Mouse (Mus musculus): Measurements from ENCODE around the gene Strap. TPM values are rescaled to one million over a fixed set of nuclear protein-coding genes. Genes with fewer than 3 reads are reported as not detected.
A peak's percentile ranks its signal among the peaks of the same experiment; 100 is the strongest.

The Strap gene
- polyA plus RNA-seq, 1 experiment from 2014 or later: 182 TPM

GRCm38 (mm10) chr6:137735671-137736238 is 877 bp downstream of the Strap start:
- peaks cover 21% of the 10 kb centered on the region for H3K4me1 ChIP-seq
- H3K27ac ChIP-seq (replicated peaks): peak overlapping the region; percentile 82; the same call in 1 of the 2 replicates
- WGBS: 8% methylated on average over 17 of the region's 17 CpGs
- H3K9ac ChIP-seq (replicated peaks): peak overlapping the region; percentile 90
- no peaks in the 10 kb centered on the region for H3K27me3 ChIP-seq
- peaks cover 18% of the 10 kb centered on the region for H3K36me3 ChIP-seq
- ATAC-seq (replicated peaks): no peak
- no peaks in the 10 kb centered on the region for H3K9me3 ChIP-seq
- H3K4me2 ChIP-seq (replicated peaks): peak overlapping the region; percentile 69
- peak overlapping the region; percentile 81 for H3K4me3 ChIP-seq

DNA sequence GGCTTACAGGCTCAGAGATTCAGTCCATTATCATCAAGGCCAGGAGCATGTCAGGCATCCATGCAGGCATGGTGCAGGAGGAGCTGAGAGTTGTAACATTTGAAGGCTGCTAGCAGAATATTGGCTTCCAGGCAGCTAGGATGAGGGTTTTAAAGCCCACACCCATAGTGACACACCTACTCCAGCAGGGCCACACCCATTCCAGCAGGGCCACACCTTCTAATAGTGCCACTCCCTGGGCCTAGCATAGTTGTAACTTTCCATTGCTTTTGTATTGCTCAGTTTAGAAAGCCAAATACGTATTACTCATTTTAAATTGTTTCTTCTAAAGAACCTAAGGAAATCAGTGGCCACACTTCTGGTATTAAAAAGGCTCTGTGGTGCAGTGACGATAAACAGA is 6.1 kb downstream of the Strap start:
- 98% methylated on average over 2 of the region's 2 CpGs for WGBS
- Histone ChIP-seq H3K27me3 (no peaks in the 10 kb centered on the region), H3K4me2 (replicated peaks) (no peak overlapping the region)

GRCm38 (mm10) chr6:137744700-137745099 is 9.8 kb downstream of the Strap start:
- no peak overlapping the region for H3K27ac ChIP-seq (replicated peaks)
- H3K4me1 ChIP-seq: no peaks in the 10 kb centered on the region
- no peaks in the 10 kb centered on the region for H3K27me3 ChIP-seq
- H3K36me3 ChIP-seq: peaks cover 88% of the 10 kb centered on the region
- WGBS: 93% methylated on average over 4 of the region's 4 CpGs
- H3K9me3 ChIP-seq: no peaks in the 10 kb centered on the region
- H3K4me3 ChIP-seq: no peak overlapping the region
- no peak overlapping the region for H3K9ac ChIP-seq (replicated peaks)
- H3K4me2 ChIP-seq (replicated peaks): no peak overlapping the region
- ATAC-seq (replicated peaks): no peak

More for the DNA sequence above, 6.1 kb downstream of the Strap start:
- no peak overlapping the region for H3K27ac ChIP-seq (replicated peaks)
- no peaks in the 10 kb centered on the region for H3K9me3 ChIP-seq
- H3K4me3 ChIP-seq: no peak overlapping the region
- no peak overlapping the region for H3K9ac ChIP-seq (replicated peaks)
- H3K4me1 ChIP-seq: peaks cover 14% of the 10 kb centered on the region
- no peak for ATAC-seq (replicated peaks)
- H3K36me3 ChIP-seq: peaks cover 66% of the 10 kb centered on the region

DNA sequence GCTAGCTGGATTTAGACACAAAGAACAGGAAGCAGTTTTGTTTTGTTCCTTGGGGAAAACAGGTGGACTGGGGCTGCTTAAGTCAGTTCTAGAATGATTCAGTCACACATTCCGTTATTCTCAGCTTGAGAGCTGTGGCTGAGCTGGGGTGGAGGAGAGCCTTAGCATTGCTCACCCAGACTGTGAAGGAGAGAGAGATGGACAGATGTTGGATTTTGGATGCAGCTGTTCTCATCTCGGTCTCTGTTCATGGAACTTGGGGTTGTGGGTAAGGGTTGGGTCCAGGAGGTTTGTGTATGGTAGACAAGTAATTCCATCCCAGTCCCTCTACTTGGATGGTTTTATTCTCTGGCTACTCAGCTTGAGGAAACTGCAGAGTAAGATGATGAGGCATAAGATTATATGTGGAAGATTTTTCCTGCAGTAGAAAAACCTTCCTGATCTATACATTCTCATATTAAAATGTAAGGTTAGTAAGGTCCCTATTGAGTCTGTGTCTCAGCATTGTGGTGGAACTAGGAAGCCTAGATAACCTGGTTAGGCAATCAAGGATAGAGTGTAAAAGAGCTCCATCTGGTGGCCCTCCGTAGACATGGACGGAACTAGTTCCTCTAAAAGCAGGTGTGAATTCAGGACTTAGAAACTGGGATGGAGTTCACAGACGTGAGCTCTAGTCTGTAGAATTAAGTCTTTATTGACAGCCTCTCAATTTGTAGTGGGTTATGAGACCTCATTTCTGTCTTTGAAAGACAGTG is 12.5 kb downstream of the Strap start:
- Histone ChIP-seq H3K4me3 (no peak overlapping the region), H3K9ac (replicated peaks) (no peak overlapping the region), H3K4me1 (no peaks in the 10 kb centered on the region), H3K9me3 (no peaks in the 10 kb centered on the region), H3K27me3 (no peaks in the 10 kb centered on the region), H3K27ac (replicated peaks) (no peak overlapping the region), H3K36me3 (peaks cover 83% of the 10 kb centered on the region), H3K4me2 (replicated peaks) (no peak overlapping the region)
- 0 out of 2 replicates have a peak, but pooled peaks have one; percentile 29 for ATAC-seq (replicated peaks)
- 72% methylated on average over 5 of the region's 5 CpGs for WGBS

GRCm38 (mm10) chr6:137751551-137752274 is 16.8 kb downstream of the Strap start:
- no peak overlapping the region for H3K27ac ChIP-seq (replicated peaks)
- H3K9ac ChIP-seq (replicated peaks): no peak overlapping the region
- 91% methylated on average over 10 of the region's 10 CpGs for WGBS
- no peak overlapping the region for H3K4me3 ChIP-seq
- H3K4me1 ChIP-seq: peaks cover 11% of the 10 kb centered on the region
- H3K27me3 ChIP-seq: no peaks in the 10 kb centered on the region
- no peaks in the 10 kb centered on the region for H3K9me3 ChIP-seq
- no peak overlapping the region for H3K4me2 ChIP-seq (replicated peaks)
- peaks cover 53% of the 10 kb centered on the region for H3K36me3 ChIP-seq
- no peak for ATAC-seq (replicated peaks)

- H3K36me3 ChIP-seq: peaks cover 50% of the 10 kb centered on the region
- no peak for ATAC-seq (replicated peaks)
- H3K9me3 ChIP-seq: no peaks in the 10 kb centered on the region
- no peak overlapping the region for H3K4me3 ChIP-seq
- no peaks in the 10 kb centered on the region for H3K27me3 ChIP-seq
- 88% methylated on average over 4 of the region's 4 CpGs for WGBS
- no peak overlapping the region for H3K4me2 ChIP-seq (replicated peaks)
- no peak overlapping the region for H3K9ac ChIP-seq (replicated peaks)
- H3K27ac ChIP-seq (replicated peaks): no peak overlapping the region
- H3K4me1 ChIP-seq: peaks cover 11% of the 10 kb centered on the region
These were observed 17.4 kb downstream of the Strap start for GRCm38 (mm10) chr6:137752275-137752655.

DNA sequence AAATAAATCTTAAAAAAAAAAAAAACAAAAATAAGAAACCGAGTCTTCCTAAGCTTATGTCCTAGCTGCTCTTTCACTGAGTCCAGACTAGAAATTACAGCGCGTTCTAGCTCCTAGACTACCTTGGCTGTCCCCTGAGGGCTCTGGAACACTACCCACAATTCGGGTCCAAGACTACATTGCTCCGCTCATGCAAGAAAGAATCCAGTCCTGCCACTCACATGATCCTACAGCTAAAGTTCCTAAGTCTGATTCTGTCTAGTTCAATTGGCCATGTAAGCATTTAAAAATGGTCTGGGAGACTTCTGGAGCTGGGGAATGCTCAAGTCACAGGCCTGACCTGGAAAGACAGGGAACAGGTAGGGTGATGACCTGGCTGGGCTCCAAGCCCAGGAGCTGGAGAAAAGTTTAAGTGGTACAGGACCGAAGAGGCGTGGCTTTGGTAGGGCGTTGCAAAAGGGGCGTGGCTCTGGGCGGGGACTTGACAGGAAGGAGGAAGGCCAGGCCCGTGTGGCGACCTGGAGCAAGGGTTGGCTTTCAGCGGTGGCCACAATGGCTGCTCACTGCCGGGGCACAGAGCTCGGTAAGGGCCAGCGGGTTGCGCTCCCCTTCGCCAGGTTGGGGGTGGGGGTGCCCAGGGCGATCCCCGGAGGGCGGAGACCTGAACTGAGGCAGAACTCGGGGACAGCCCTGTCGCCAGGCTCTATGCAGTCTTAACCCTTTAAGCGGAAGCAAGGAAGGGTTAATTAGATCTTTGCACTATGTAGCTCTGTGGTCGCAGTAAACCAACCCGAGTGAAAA is 19.4 kb downstream of the Strap start, which contains the start of gene Dera:
Gene Dera, plus strand, starts transcription at position 491 of the 801 bp plus-strand sequence.
- Histone ChIP-seq H3K9me3 (no peaks in the 10 kb centered on the region), H3K27ac (replicated peaks) (no peak within 1 kb of the TSS), H3K4me2 (replicated peaks) (peak within 1 kb of the TSS; percentile 74), H3K4me1 (peaks cover 11% of the 10 kb centered on the region), H3K36me3 (peaks cover 31% of the 10 kb centered on the region), H3K4me3 (peak within 1 kb of the TSS; percentile 50), H3K27me3 (no peaks in the 10 kb centered on the region), H3K9ac (replicated peaks) (peak within 1 kb of the TSS; percentile 53)
- 11% methylated on average over 26 of the region's 26 CpGs for WGBS
- ATAC-seq (replicated peaks): peak; percentile 79

GRCm38 (mm10) chr6:137754857-137755232 is 20.0 kb downstream of the Strap start:
- Histone ChIP-seq H3K27me3 (no peaks in the 10 kb centered on the region), H3K4me2 (replicated peaks) (peak overlapping the region; percentile 74), H3K4me1 (peaks cover 11% of the 10 kb centered on the region), H3K9ac (replicated peaks) (peak overlapping the region; percentile 53; the same call in 1 of the 2 replicates), H3K9me3 (no peaks in the 10 kb centered on the region), H3K4me3 (peak overlapping the region; percentile 50), H3K27ac (replicated peaks) (no peak overlapping the region), H3K36me3 (peaks cover 26% of the 10 kb centered on the region)
- WGBS: 3% methylated on average over 8 of the region's 8 CpGs
- ATAC-seq (replicated peaks): no peak

GRCm38 (mm10) chr6:137756310-137756709 is 21.4 kb downstream of the Strap start:
- Histone ChIP-seq H3K27ac (replicated peaks) (no peak overlapping the region), H3K4me3 (no peak overlapping the region), H3K36me3 (peaks cover 15% of the 10 kb centered on the region), H3K9ac (replicated peaks) (no peak overlapping the region), H3K4me1 (peaks cover 11% of the 10 kb centered on the region), H3K4me2 (replicated peaks) (no peak overlapping the region), H3K27me3 (no peaks in the 10 kb centered on the region), H3K9me3 (no peaks in the 10 kb centered on the region)
- ATAC-seq (replicated peaks): no peak
- WGBS: 69% methylated on average over 5 of the region's 5 CpGs

GRCm38 (mm10) chr6:137757891-137758290 is 23.0 kb downstream of the Strap start:
- H3K4me2 ChIP-seq (replicated peaks): no peak overlapping the region
- H3K4me1 ChIP-seq: peaks cover 11% of the 10 kb centered on the region
- 0 out of 2 replicates have a peak, but pooled peaks cover 3% of the 10 kb centered on the region for H3K36me3 ChIP-seq
- no peaks in the 10 kb centered on the region for H3K9me3 ChIP-seq
- WGBS: 92% methylated on average over 1 of the region's 1 CpGs
- no peak for ATAC-seq (replicated peaks)
- H3K27me3 ChIP-seq: no peaks in the 10 kb centered on the region
- no peak overlapping the region for H3K9ac ChIP-seq (replicated peaks)
- no peak overlapping the region for H3K27ac ChIP-seq (replicated peaks)
- H3K4me3 ChIP-seq: no peak overlapping the region

- WGBS: 54% methylated on average over 8 of the region's 8 CpGs
These were observed 24.8 kb downstream of the Strap start for GRCm38 (mm10) chr6:137759681-137760080.

More at GRCm38 (mm10) chr6:137759681-137760080, 24.8 kb downstream of the Strap start:
- Histone ChIP-seq H3K27me3 (no peaks in the 10 kb centered on the region), H3K9ac (replicated peaks) (no peak overlapping the region), H3K9me3 (no peaks in the 10 kb centered on the region), H3K4me1 (peaks cover 5% of the 10 kb centered on the region), H3K4me2 (replicated peaks) (no peak overlapping the region), H3K4me3 (no peak overlapping the region), H3K27ac (replicated peaks) (no peak overlapping the region), H3K36me3 (no peaks in the 10 kb centered on the region)
- ATAC-seq (replicated peaks): no peak; the same call in 1 of the 2 replicates

Measured in forebrain, embryonic 15.5 days (tissue).